Mouse (Mus musculus) embryonic fibroblast, embryonic 13.5 days (primary cell): ENCODE measurements around the gene Muc13.

Source experiments
- CTCF ChIP-seq: IDR thresholded peaks from 2 replicates; pipeline ENCODE4 v1.5.1; 2011; ENCODE audit warnings: mild to moderate bottlenecking, control low read depth, low read length, moderate library complexity, borderline replicate concordance; ENCODE audit not compliant: insufficient read depth
- POLR2A ChIP-seq: IDR thresholded peaks from 2 replicates; pipeline ENCODE4 v1.6.1; 2011; ENCODE audit warnings: low read depth, mild to moderate bottlenecking, control low read depth, low read length, moderate library complexity

DNA sequence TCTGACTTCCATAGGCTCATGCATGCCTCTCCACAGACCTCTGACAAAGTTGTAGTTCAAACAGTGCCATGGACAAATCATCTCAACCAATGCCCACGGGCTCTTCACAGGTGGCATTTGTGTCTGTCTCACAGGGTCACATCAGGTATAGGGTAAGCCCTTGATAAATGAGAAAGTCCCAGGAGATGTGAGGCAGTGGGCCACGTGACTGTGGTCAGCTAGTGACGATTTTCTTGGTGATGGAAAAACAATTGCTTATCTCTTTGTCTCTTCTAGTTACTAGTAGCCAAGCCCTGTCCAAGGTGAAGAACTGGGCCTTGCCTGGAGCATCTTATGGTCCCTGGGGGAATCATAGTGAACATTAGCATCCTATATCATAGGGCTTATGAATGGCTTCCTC lies 2.9 kb downstream of the Muc13 start:
- no peak for TF ChIP-seq CTCF
- TF ChIP-seq POLR2A, result no peak
